Mouse (Mus musculus) c-Kit-positive CD71-positive TER-119-positive erythroid progenitor cells, embryonic 14.5 days (primary cell): Measurements from ENCODE around the gene Arsa.

ENCODE experiments used
- DNase-seq: peaks from one replicate; pipeline ENCODE4 v3.0.0-alpha.2; 2013; ENCODE audit warnings: low spot score

Arsa gene

GRCm38 (mm10) chr15:89477091-89477491 is at the start of gene Arsa:
Gene Arsa, minus strand, starts transcription at chr15:89477425.
- DNase-seq = no peak

- no peak for DNase-seq
Observed at GRCm38 (mm10) chr15:89526776-89527325, 49.6 kb upstream of the Arsa start.

- no peak for DNase-seq
Observed at GRCm38 (mm10) chr15:89525896-89526295, 48.7 kb upstream of the Arsa start.

GRCm38 (mm10) chr15:89525464-89525863 is 48.2 kb upstream of the Arsa start:
- no peak for DNase-seq

- DNase-seq = no peak
Observed at GRCm38 (mm10) chr15:89524611-89525415, 47.6 kb upstream of the Arsa start.

GRCm38 (mm10) chr15:89524001-89524571 is 46.9 kb upstream of the Arsa start:
- no peak for DNase-seq

- no peak for DNase-seq
Observed at GRCm38 (mm10) chr15:89523283-89523832, 46.1 kb upstream of the Arsa start.

- DNase-seq = no peak
Observed at GRCm38 (mm10) chr15:89522566-89523282, 45.5 kb upstream of the Arsa start.

- no peak for DNase-seq
Observed at GRCm38 (mm10) chr15:89521951-89522350, 44.7 kb upstream of the Arsa start.

- no peak for DNase-seq
Observed at GRCm38 (mm10) chr15:89512679-89513078, 35.5 kb upstream of the Arsa start.

- DNase-seq = no peak
Observed at GRCm38 (mm10) chr15:89507751-89508150, 30.5 kb upstream of the Arsa start.

- DNase-seq = no peak
Observed at GRCm38 (mm10) chr15:89504838-89505237, 27.6 kb upstream of the Arsa start.

GRCm38 (mm10) chr15:89501321-89501720 is 24.1 kb upstream of the Arsa start:
- no peak for DNase-seq

GRCm38 (mm10) chr15:89500221-89500791 is 23.1 kb upstream of the Arsa start:
- DNase-seq = no peak

GRCm38 (mm10) chr15:89499784-89500220 is 22.6 kb upstream of the Arsa start:
- DNase-seq = no peak

- no peak for DNase-seq
Observed at GRCm38 (mm10) chr15:89498961-89499688, 21.9 kb upstream of the Arsa start, which contains the start of gene Shank3. Gene Shank3, plus strand, starts transcription at chr15:89499623.

GRCm38 (mm10) chr15:89498049-89498960 is 21.1 kb upstream of the Arsa start:
- DNase-seq = no peak

- DNase-seq = no peak
Observed at GRCm38 (mm10) chr15:89497391-89498048, 20.3 kb upstream of the Arsa start.

- no peak for DNase-seq
Observed at GRCm38 (mm10) chr15:89496841-89497240, 19.6 kb upstream of the Arsa start.

GRCm38 (mm10) chr15:89496131-89496530 is 18.9 kb upstream of the Arsa start:
- DNase-seq = no peak
